26 mouse cellular contexts compared by ENCODE assay signal in the genomic region with DNA sequence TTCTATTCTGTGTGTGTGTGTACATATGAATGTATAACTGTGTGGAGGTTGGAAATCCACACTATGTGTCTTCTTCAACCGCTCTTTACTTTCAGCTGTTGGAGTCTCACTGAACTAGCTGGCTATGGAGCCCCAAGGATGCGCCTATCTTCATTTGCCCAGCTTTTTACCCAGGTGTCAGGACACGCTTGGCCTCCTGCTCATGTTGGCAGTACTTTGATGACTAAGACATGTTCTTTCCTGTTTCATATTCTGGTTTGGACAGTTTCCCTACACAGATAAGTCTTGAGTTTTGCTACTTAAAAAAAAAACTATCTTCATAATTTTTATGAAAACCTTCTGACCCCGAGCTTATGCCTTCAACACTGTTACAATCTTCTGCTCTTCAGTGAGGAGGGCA. TPM values are rescaled to one million over a fixed set of nuclear protein-coding genes. Genes with fewer than 3 reads are reported as not detected.
"Had no signal": no experiment of that assay in that cellular context is flagged by ENCODE, and none has a peak within 500 bp of the region (broad histone marks: within the 10 kb centered on the region; RNA-seq: fewer than 3 reads in every experiment).

No protein-coding gene starts in this region.

- H3K27me3 ChIP-seq: midbrain, embryonic 12.5 days; neural tube, embryonic 13.5 days; neural tube, embryonic 15.5 days had no signal

- DNase-seq: lung, embryonic 14.5 days; lung, postnatal 14 days; lung, postnatal 4 days; midbrain, embryonic 14.5 days; retina, postnatal 1 day; right cerebral cortex, adult 18-20 months; right cerebral cortex, postnatal 25 days; right cerebral cortex, postnatal 4 days; spleen, adult 18-20 months; thymus, adult 18-20 months; thymus, postnatal 14 days; thymus, postnatal 36 days had no signal

- H3K4me3 ChIP-seq: midbrain, embryonic 10.5 days; midbrain, embryonic 12.5 days; myocyte; neural tube, embryonic 13.5 days; neural tube, embryonic 15.5 days had no signal

- H3K4me2 ChIP-seq: lung, embryonic 14.5 days; midbrain, embryonic 12.5 days; neural tube, embryonic 13.5 days; neural tube, embryonic 15.5 days had no signal

- H3K4me1 ChIP-seq: neural tube, embryonic 13.5 days had no signal

- ATAC-seq: midbrain, embryonic 16.5 days had no signal

- H3K27ac ChIP-seq: liver, embryonic 14.5 days; midbrain, embryonic 10.5 days; midbrain, embryonic 12.5 days; neural tube, embryonic 13.5 days; neural tube, embryonic 15.5 days had no signal

- H3K36me3 ChIP-seq: midbrain, embryonic 10.5 days; midbrain, embryonic 12.5 days; neural tube, embryonic 13.5 days; neural tube, embryonic 15.5 days had no signal

- H3K9ac ChIP-seq: liver, embryonic 14.5 days; lung, embryonic 14.5 days; midbrain, embryonic 12.5 days; neural tube, embryonic 13.5 days; neural tube, embryonic 15.5 days had no signal

RNA-seq across cellular contexts. Expression of a gene that starts 36.8 kb away (rescaled TPM):
- total RNA-seq: megakaryocyte, adult 5-6 weeks; megakaryocyte-erythroid progenitor cell, adult 5-6 weeks had no signal
- polyA plus RNA-seq: liver, embryonic 14.5 days; liver, embryonic 16.5 days; midbrain, embryonic 10.5 days; midbrain, embryonic 12.5 days; midbrain, embryonic 14.5 days; midbrain, embryonic 16.5 days; myocyte; neural tube, embryonic 11.5 days; neural tube, embryonic 13.5 days; neural tube, embryonic 15.5 days; small intestine, adult 2 months; stomach, embryonic 16.5 days; thymus, postnatal 0 days had no signal
